8 mouse cellular contexts compared by ENCODE assay signal in genomic region chr8:84291688-84292087, GRCm38 (mm10). TPM values are rescaled to one million over a fixed set of nuclear protein-coding genes. Genes with fewer than 3 reads are reported as not detected.
DNase-seq lines count a peak whose midpoint lies in the region; ATAC-seq lines count a peak whose summit lies in the region.

No protein-coding gene starts in this region.

- no peak for ATAC-seq in hindbrain, embryonic 11.5 days (ENCODE audit: low FRiP score)
- ATAC-seq in hindbrain, embryonic 12.5 days (ENCODE audit: low FRiP score): no peak
- ATAC-seq in cerebellum, adult (ENCODE audit: insufficient number of reproducible peaks, low FRiP score, low TSS enrichment): peak; percentile 75; the same call in 1 of the 2 replicates

- no peak overlapping the region for H3K9ac ChIP-seq in hindbrain, embryonic 11.5 days (ENCODE audit: low read depth, low read length)
- H3K9ac ChIP-seq in hindbrain, embryonic 12.5 days: no peak overlapping the region

- WGBS in hindbrain, embryonic 11.5 days: 24% methylated on average over 8 of the region's 8 CpGs
- WGBS in hindbrain, embryonic 12.5 days: 27% methylated on average over 8 of the region's 8 CpGs

- no peaks in the 10 kb centered on the region for H3K27me3 ChIP-seq in hindbrain, embryonic 11.5 days (ENCODE audit: control insufficient read depth, insufficient read depth, low read length)
- no peaks in the 10 kb centered on the region for H3K27me3 ChIP-seq in hindbrain, embryonic 12.5 days

- no peaks in the 10 kb centered on the region for H3K4me1 ChIP-seq in hindbrain, embryonic 11.5 days (replicated peaks; ENCODE audit: control insufficient read depth, insufficient read depth, low read length)
- 0 out of 2 replicates have a peak, but pooled peaks cover 3% of the 10 kb centered on the region for H3K4me1 ChIP-seq in hindbrain, embryonic 12.5 days

- no peak overlapping the region for H3K27ac ChIP-seq in hindbrain, embryonic 11.5 days (ENCODE audit: low read depth, low read length)
- H3K27ac ChIP-seq in hindbrain, embryonic 12.5 days: no peak overlapping the region

- no peak overlapping the region for H3K4me2 ChIP-seq in hindbrain, embryonic 11.5 days (replicated peaks; ENCODE audit: low read depth, low read length)
- no peak overlapping the region for H3K4me2 ChIP-seq in hindbrain, embryonic 12.5 days (replicated peaks)

- DNase-seq in hindbrain, embryonic 11.5 days (ENCODE audit: low spot score): peak; percentile 78
- peak; percentile 18 to 28 for DNase-seq in urinary bladder, postnatal 36 days (ENCODE audit: low spot score in 2 of 2)
- DNase-seq in urinary bladder, postnatal 10 days (ENCODE audit: low spot score): no peak
- DNase-seq in gastrocnemius, postnatal 10 days: peak; percentile 66
- DNase-seq in lung, postnatal 10 days: peak; percentile 47
- DNase-seq in thymus, postnatal 14 days: peak; percentile 57

- H3K9me3 ChIP-seq in hindbrain, embryonic 11.5 days (ENCODE audit: control insufficient read depth, low read length): no peaks in the 10 kb centered on the region
- H3K9me3 ChIP-seq in hindbrain, embryonic 12.5 days (replicated peaks): no peaks in the 10 kb centered on the region

- H3K36me3 ChIP-seq in hindbrain, embryonic 11.5 days (ENCODE audit: control insufficient read depth, insufficient read depth, low read length): no peaks in the 10 kb centered on the region
- H3K36me3 ChIP-seq in hindbrain, embryonic 12.5 days: no peaks in the 10 kb centered on the region

- H3K4me3 ChIP-seq in hindbrain, embryonic 11.5 days (ENCODE audit: low read depth, low read length): no peak overlapping the region
- H3K4me3 ChIP-seq in hindbrain, embryonic 12.5 days: no peak overlapping the region

RNA-seq across cellular contexts. Expression of gene Ccdc130, which starts 21.5 kb away (rescaled TPM):
- 21.3 and 27.4 TPM in 2 replicates for polyA plus RNA-seq in hindbrain, embryonic 11.5 days (2014; fragmentation: Nextera tagmentation; extraction: Ambion mirVana)
- 18.4 and 22.0 TPM in 2 replicates for polyA plus RNA-seq in hindbrain, embryonic 12.5 days (2016; fragmentation: Nextera tagmentation; extraction: Ambion mirVana)
- 10 to 100 TPM; 11.3 to 11.4 TPM for total RNA-seq in gastrocnemius, postnatal 10 days (2021)

RNA-seq across cellular contexts. Expression of gene Mri1, which starts 34.6 kb away (rescaled TPM):
- 49.8 and 51.2 TPM in 2 replicates for polyA plus RNA-seq in hindbrain, embryonic 11.5 days (2014; fragmentation: Nextera tagmentation; extraction: Ambion mirVana)
- 57.3 and 62.9 TPM in 2 replicates for polyA plus RNA-seq in hindbrain, embryonic 12.5 days (2016; fragmentation: Nextera tagmentation; extraction: Ambion mirVana)
- 10 to 100 TPM; 16.8 to 20.6 TPM for total RNA-seq in gastrocnemius, postnatal 10 days (2021)

RNA-seq across cellular contexts. Expression of gene D8Ertd738e, which starts 42.2 kb away (rescaled TPM):
- polyA plus RNA-seq in hindbrain, embryonic 11.5 days (2014; fragmentation: Nextera tagmentation; extraction: Ambion mirVana): 298 and 313 TPM in 2 replicates
- polyA plus RNA-seq in hindbrain, embryonic 12.5 days (2016; fragmentation: Nextera tagmentation; extraction: Ambion mirVana): 255 and 266 TPM in 2 replicates
- total RNA-seq in gastrocnemius, postnatal 10 days (2021): 100 to 1,000 TPM; 180 to 184 TPM

RNA-seq across cellular contexts. Expression of gene Zswim4, which starts 54.8 kb away (rescaled TPM):
- 22.5 and 26.1 TPM in 2 replicates for polyA plus RNA-seq in hindbrain, embryonic 11.5 days (2014; fragmentation: Nextera tagmentation; extraction: Ambion mirVana)
- 57.5 and 59.0 TPM in 2 replicates for polyA plus RNA-seq in hindbrain, embryonic 12.5 days (2016; fragmentation: Nextera tagmentation; extraction: Ambion mirVana)
- 1 to 10 TPM; 7.9 to 8.5 TPM for total RNA-seq in gastrocnemius, postnatal 10 days (2021)
